Mouse (Mus musculus): ENCODE results near the gene Isg15. TPM values are rescaled to one million over a fixed set of nuclear protein-coding genes. Genes with fewer than 3 reads are reported as not detected.
"Not testable (repeated sequence)": the region's sequence is repeated elsewhere in the genome, so short reads cannot be mapped to it uniquely, and the experiment has no call there.

The Isg15 gene
- polyA plus RNA-seq, 1 experiment from 2014 or later, result 0.79 TPM

DNA sequence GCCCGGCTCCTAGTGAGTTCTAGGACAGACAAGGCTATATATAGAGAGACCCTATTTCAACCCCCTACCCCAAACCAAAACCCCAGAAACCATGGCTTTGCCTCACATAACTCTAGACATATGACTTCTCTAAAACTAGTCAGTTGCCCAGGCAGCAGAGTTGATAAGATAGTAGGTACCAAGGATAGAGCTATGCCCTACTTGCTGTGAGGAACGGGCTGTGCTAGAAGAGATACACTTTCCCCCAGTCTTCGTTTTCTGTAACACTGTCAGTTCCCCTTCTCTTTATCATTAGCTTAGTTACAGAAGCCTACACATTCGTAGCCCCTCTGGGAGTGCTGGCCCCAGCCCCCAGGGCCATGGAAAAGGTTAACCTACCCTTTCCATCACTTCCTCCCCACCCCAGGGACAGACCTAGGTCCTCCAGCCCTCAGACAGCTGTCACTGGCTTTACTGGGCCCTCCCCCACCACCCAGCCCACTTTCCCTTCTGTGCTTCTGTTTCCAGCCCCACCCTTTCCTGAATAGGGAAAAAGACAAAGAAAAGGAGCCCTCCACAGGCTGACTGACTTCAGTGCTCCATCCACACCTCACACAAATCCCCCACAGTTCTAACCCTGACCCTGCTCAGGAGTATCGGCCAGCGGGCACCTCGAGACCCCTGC is 16.2 kb downstream of the Isg15 start:
- Histone ChIP-seq H3K9me3 (no peaks in the 10 kb centered on the region), H3K27ac (peak overlapping the region; percentile 96; the same call in 1 of the 2 replicates), H3K9ac (peak overlapping the region; percentile 82), H3K4me1 (peaks cover 81% of the 10 kb centered on the region), H3K4me2 (peak overlapping the region; percentile 67), H3K27me3 (no peaks in the 10 kb centered on the region), H3K36me3 (replicated peaks) (peaks cover 57% of the 10 kb centered on the region), H3K4me3 (replicated peaks) (peak overlapping the region; percentile 46)
- 85% methylated on average over 7 of the region's 7 CpGs for WGBS
- no peak for ATAC-seq (ENCODE audit: low FRiP score)

DNA sequence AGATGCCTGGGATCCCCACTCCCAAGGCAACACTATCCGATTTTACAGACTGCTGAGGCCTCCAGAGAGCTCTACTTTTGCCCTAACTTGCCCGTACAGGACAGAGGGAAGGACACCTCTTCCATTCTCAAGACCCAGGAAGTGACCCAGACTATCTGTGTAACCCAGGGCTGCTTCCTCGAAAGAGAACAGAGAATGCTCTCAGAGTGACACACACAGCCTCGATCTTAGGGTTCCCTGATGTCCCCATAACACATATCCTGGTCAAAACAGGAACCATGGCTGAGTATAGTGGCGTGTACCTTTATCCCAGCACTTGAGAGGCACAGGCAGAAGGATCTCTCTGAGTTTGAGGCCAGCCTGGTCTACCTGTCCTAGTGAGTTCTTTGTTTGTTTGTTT is 16.9 kb downstream of the Isg15 start:
- Histone ChIP-seq H3K27ac (no peak overlapping the region), H3K4me3 (replicated peaks) (peak overlapping the region; percentile 46), H3K36me3 (replicated peaks) (peaks cover 63% of the 10 kb centered on the region), H3K4me1 (peaks cover 74% of the 10 kb centered on the region), H3K9ac (peak overlapping the region; percentile 25; the same call in 1 of the 2 replicates), H3K4me2 (peak overlapping the region; percentile 67), H3K27me3 (no peaks in the 10 kb centered on the region), H3K9me3 (no peaks in the 10 kb centered on the region)
- no peak for ATAC-seq (ENCODE audit: low FRiP score)
- WGBS, result 97% methylated on average over 5 of the region's 5 CpGs

DNA sequence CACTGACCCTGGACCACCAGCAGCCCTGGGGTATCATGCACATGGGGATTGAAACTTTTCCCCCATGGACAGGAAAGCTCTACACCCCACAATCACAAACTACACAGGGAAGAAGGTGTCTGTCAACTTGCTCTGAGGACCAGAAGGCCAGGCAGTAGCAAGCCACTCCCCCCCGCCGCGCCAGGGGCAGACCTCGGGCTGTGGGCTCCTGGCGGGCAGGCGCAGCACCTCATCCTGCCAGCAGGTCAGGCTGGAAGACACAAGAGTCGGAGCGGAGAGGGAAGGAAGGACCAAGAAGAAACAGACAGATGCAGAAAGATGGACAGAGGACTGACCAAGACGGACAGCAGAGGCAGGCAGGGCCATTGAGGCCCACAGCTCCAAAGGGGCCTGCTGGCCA is 23.0 kb downstream of the Isg15 start:
- no peak overlapping the region for H3K4me3 ChIP-seq (replicated peaks)
- peaks cover 15% of the 10 kb centered on the region for H3K4me1 ChIP-seq
- no peak for ATAC-seq (ENCODE audit: low FRiP score)
- H3K4me2 ChIP-seq, result no peak overlapping the region
- no peak overlapping the region for H3K9ac ChIP-seq
- H3K9me3 ChIP-seq, result no peaks in the 10 kb centered on the region
- H3K36me3 ChIP-seq (replicated peaks), result peaks cover 99% of the 10 kb centered on the region
- H3K27ac ChIP-seq, result no peak overlapping the region
- 96% methylated on average over 9 of the region's 9 CpGs for WGBS
- no peaks in the 10 kb centered on the region for H3K27me3 ChIP-seq

DNA sequence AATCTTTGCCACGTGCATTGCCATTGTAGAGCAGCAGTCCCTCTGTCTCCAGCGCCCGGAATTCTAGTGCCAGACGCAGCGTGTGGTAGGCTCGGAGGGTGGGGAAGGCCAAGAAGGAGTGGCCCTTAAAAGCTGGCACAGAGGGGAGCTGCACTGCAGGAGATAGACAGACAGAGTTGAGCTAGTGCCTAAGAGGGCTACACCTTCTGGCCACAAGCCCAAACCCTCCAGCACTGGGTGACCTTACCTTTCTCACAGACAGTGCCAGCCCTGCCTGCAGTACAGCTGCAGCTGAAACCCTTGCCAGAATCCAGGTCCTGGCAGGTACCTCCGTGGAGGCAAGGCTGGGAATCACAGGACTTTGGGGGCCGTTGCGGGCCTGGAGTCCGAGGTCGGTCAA is 28.8 kb downstream of the Isg15 start:
- Histone ChIP-seq H3K4me1 (no peaks in the 10 kb centered on the region), H3K4me3 (replicated peaks) (no peak overlapping the region), H3K36me3 (replicated peaks) (peaks cover 100% of the 10 kb centered on the region), H3K4me2 (no peak overlapping the region), H3K27ac (no peak overlapping the region), H3K9ac (no peak overlapping the region), H3K27me3 (no peaks in the 10 kb centered on the region), H3K9me3 (no peaks in the 10 kb centered on the region)
- 95% methylated on average over 11 of the region's 11 CpGs for whole genome bisulfite sequencing
- no peak for ATAC-seq (ENCODE audit: low FRiP score)

DNA sequence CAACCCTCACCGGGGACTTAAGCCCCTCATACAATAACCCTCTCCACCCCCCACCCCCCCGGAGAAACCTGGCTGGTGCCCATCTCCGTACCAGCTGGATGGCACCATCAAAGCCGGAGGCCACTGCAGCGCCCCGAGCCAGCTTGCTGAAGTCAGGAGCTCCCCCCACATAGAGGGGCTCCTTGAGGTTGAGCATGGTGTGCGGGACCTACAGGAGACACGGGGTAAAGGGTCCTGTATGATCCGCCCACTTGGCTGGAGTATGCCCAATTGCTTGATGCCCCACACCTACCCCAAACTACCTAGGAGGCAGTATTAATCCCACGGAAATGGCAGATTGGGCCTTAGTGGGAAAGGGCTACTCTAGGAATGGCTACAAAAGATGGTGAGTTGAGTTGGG is 31.5 kb downstream of the Isg15 start:
- WGBS, result 94% methylated on average over 10 of the region's 10 CpGs
- Histone ChIP-seq H3K36me3 (replicated peaks) (peaks cover 100% of the 10 kb centered on the region), H3K4me3 (replicated peaks) (no peak overlapping the region), H3K9me3 (no peaks in the 10 kb centered on the region), H3K4me1 (no peaks in the 10 kb centered on the region), H3K27me3 (no peaks in the 10 kb centered on the region), H3K27ac (no peak overlapping the region), H3K9ac (no peak overlapping the region), H3K4me2 (no peak overlapping the region)
- ATAC-seq (ENCODE audit: low FRiP score), result no peak

DNA sequence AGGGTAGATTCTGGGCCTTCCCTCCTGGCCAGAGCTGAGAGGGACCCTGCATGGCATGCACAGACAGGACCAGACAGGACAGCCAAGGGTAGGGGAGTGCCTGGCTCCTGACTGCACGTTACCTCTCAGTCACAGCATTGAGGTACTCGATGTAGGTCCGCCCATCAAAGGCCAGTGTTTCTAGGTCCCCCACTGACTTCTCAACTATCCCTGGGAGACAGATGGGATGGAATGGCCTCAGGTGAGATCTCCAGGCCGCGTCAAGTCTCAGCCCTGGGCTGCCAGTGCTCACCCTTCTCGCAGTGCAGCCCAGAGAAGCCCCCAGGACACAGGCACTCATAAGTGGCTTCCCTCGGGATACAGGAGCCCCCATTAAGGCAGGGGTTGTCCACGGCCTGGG is 32.0 kb downstream of the Isg15 start:
- Histone ChIP-seq H3K27ac (no peak overlapping the region), H3K4me2 (no peak overlapping the region), H3K9ac (no peak overlapping the region), H3K36me3 (replicated peaks) (peaks cover 100% of the 10 kb centered on the region), H3K27me3 (no peaks in the 10 kb centered on the region), H3K4me1 (no peaks in the 10 kb centered on the region), H3K4me3 (replicated peaks) (no peak overlapping the region), H3K9me3 (no peaks in the 10 kb centered on the region)
- ATAC-seq (ENCODE audit: low FRiP score), result no peak
- WGBS, result 97% methylated on average over 8 of the region's 8 CpGs

DNA sequence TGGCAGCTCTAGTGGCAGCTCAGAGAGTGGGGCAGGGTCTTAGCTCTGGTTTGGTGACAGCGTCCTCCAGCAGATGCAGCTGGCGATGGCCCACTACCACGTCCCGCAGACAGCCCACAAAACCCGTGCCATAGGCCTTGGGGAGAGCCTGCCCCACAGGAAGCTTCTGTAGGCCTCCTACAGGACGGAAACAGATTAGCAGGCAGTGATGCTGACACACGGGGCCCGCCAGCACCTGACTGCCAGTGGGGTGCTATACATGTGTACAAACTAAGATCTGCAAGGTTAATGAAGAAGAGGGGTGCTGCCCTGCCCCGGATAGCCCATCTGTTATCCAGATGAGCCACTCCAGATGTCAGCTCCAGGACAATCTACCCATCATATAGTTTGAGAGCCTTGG is 34.1 kb downstream of the Isg15 start:
- Histone ChIP-seq H3K9ac (no peak overlapping the region), H3K4me1 (no peaks in the 10 kb centered on the region), H3K4me2 (no peak overlapping the region), H3K27ac (no peak overlapping the region), H3K4me3 (replicated peaks) (no peak overlapping the region), H3K36me3 (replicated peaks) (peaks cover 98% of the 10 kb centered on the region), H3K9me3 (peaks cover 12% of the 10 kb centered on the region), H3K27me3 (no peaks in the 10 kb centered on the region)
- ATAC-seq (ENCODE audit: low FRiP score), result no peak
- WGBS, result 85% methylated on average over 9 of the region's 9 CpGs

DNA sequence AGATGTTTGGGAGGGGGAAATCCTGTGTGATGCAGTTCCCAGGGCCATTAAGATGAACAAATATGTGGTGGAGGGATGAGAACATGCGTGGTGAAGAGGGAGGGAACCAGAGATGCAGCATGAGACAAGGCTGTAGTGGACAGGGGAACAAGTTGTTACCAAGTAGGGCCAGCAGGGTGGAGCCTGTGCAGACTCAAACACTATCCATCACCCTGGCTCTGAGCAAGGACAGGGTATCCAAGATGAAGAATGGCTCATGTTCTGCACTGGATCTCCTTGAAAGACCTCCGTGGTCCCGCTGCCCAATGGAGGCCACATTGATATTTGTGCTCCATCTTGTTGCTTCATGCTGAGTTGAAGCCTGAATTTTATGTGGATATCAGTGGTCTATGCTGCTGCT is 45.8 kb downstream of the Isg15 start:
- Histone ChIP-seq H3K27ac (no peak overlapping the region), H3K4me2 (no peak overlapping the region), H3K27me3 (no peaks in the 10 kb centered on the region), H3K4me1 (no peaks in the 10 kb centered on the region), H3K4me3 (replicated peaks) (no peak overlapping the region), H3K9ac (no peak overlapping the region), H3K36me3 (replicated peaks) (no peaks in the 10 kb centered on the region), H3K9me3 (peaks cover 15% of the 10 kb centered on the region)
- WGBS, result 96% methylated on average over 3 of the region's 3 CpGs
- no peak for ATAC-seq (ENCODE audit: low FRiP score)

DNA sequence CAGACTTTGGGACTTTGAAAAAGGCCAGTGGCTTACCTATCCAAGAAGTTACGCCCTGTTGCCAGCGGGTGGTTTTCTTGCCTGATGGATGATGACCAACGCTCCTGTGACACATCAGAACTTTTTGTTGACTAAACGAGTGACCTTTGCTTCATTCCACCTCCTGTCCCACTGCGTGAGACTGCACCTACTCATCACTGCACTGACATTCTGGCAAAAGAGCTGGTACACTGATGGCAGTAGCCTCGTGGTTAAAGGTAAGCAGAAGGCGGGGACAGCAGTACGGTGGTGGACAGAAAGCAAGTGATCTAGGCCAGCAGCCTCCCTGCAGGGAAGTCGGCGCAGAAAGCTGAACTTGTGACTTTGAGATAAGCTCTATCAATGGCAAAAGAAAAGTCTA is 49.7 kb downstream of the Isg15 start:
- 94% methylated on average over 10 of the region's 10 CpGs for WGBS

More for the DNA sequence above, 49.7 kb downstream of the Isg15 start:
- not testable (repeated sequence) for H3K9ac ChIP-seq; H3K4me3 ChIP-seq (replicated peaks); H3K27ac ChIP-seq; H3K4me2 ChIP-seq; H3K27me3 ChIP-seq; H3K4me1 ChIP-seq; H3K36me3 ChIP-seq (replicated peaks); H3K9me3 ChIP-seq; ATAC-seq (ENCODE audit: low FRiP score)

Small RNAs within 50 kb of the gene (microRNA-seq; reads per million reads assigned to microRNA genes)
- 8.5 reads per million, percentile 25 among the genes with 10 or more reads in this experiment for gene Mir7658

Other genes starting within 250 kb of the Isg15 start
- 10.9 and 11.6 TPM in 2 replicates for gene C1qtnf12, start 238.5 kb downstream of the Isg15 start, polyA plus RNA-seq (2016; fragmentation: Nextera tagmentation; extraction: Ambion mirVana)
- 16.4 and 18.6 TPM in 2 replicates for gene B3galt6, start 208.2 kb downstream of the Isg15 start, polyA plus RNA-seq (2016; fragmentation: Nextera tagmentation; extraction: Ambion mirVana)
- 115 and 117 TPM in 2 replicates for gene Sdf4, start 207.9 kb downstream of the Isg15 start, polyA plus RNA-seq (2016; fragmentation: Nextera tagmentation; extraction: Ambion mirVana)
- gene Tnfrsf4, start 187.0 kb downstream of the Isg15 start, polyA plus RNA-seq (2016; fragmentation: Nextera tagmentation; extraction: Ambion mirVana), result 0.70 and 1.2 TPM in 2 replicates
- gene Tnfrsf18, start 174.7 kb downstream of the Isg15 start, polyA plus RNA-seq (2016; fragmentation: Nextera tagmentation; extraction: Ambion mirVana), result 1.3 and 1.4 TPM in 2 replicates
- 0.22 and 0.37 TPM in 2 replicates for gene Ttll10, start 141.4 kb downstream of the Isg15 start, polyA plus RNA-seq (2016; fragmentation: Nextera tagmentation; extraction: Ambion mirVana)
- gene 9430015G10Rik, start 90.8 kb downstream of the Isg15 start, polyA plus RNA-seq (2016; fragmentation: Nextera tagmentation; extraction: Ambion mirVana), result 68.9 and 69.0 TPM in 2 replicates
- gene Rnf223, start 70.3 kb downstream of the Isg15 start, polyA plus RNA-seq (2016; fragmentation: Nextera tagmentation; extraction: Ambion mirVana), result 1.2 and 1.3 TPM in 2 replicates
- gene Agrn, start 3.3 kb downstream of the Isg15 start, polyA plus RNA-seq (2016; fragmentation: Nextera tagmentation; extraction: Ambion mirVana), result 139 and 152 TPM in 2 replicates
- gene AW011738, start 2.5 kb upstream of the Isg15 start, polyA plus RNA-seq (2016; fragmentation: Nextera tagmentation; extraction: Ambion mirVana), result 7.1 and 8.2 TPM in 2 replicates
- 2.1 and 2.4 TPM in 2 replicates for gene Perm1, start 15.1 kb upstream of the Isg15 start, polyA plus RNA-seq (2016; fragmentation: Nextera tagmentation; extraction: Ambion mirVana)
- 27.6 and 28.5 TPM in 2 replicates for gene Plekhn1, start 34.0 kb upstream of the Isg15 start, polyA plus RNA-seq (2016; fragmentation: Nextera tagmentation; extraction: Ambion mirVana)
- gene Noc2l, start 35.2 kb upstream of the Isg15 start, polyA plus RNA-seq (2016; fragmentation: Nextera tagmentation; extraction: Ambion mirVana), result 90.4 and 95.7 TPM in 2 replicates
- gene Samd11, start 54.8 kb upstream of the Isg15 start, polyA plus RNA-seq (2016; fragmentation: Nextera tagmentation; extraction: Ambion mirVana), result 0.95 and 2.0 TPM in 2 replicates
- gene Vmn2r-ps159, start 130.3 kb upstream of the Isg15 start, polyA plus RNA-seq (2016; fragmentation: Nextera tagmentation; extraction: Ambion mirVana), result not detected in 2 replicates